Mouse (Mus musculus): ENCODE data around the gene Layn.

The Layn gene

GRCm38 (mm10) chr9:51076979-51077315 is at the start of gene Layn:
Gene Layn (minus strand): TSS chr9:51077094.
- DNase-seq: peak; percentile 94

GRCm38 (mm10) chr9:51114767-51115166 is 37.9 kb upstream of the Layn start:
- no peak for DNase-seq

- no peak for DNase-seq
Measured at GRCm38 (mm10) chr9:51105751-51106150, 28.9 kb upstream of the Layn start.

GRCm38 (mm10) chr9:51103808-51104514 is 27.1 kb upstream of the Layn start:
- peak; percentile 32 for DNase-seq

- DNase-seq: peak; percentile 46
Measured at GRCm38 (mm10) chr9:51102963-51103807, 26.3 kb upstream of the Layn start.

GRCm38 (mm10) chr9:51101756-51102425 is 25.0 kb upstream of the Layn start, which contains the start of gene 4833427G06Rik:
Gene 4833427G06Rik (minus strand): TSS chr9:51102078.
- peak; percentile 42 for DNase-seq

- DNase-seq: no peak
Measured at GRCm38 (mm10) chr9:51096306-51096705, 19.4 kb upstream of the Layn start.

- DNase-seq: no peak
Measured at GRCm38 (mm10) chr9:51093697-51094096, 16.8 kb upstream of the Layn start.

GRCm38 (mm10) chr9:51081614-51082013 is 4.7 kb upstream of the Layn start:
- no peak for DNase-seq

GRCm38 (mm10) chr9:51076300-51076978 is 455 bp downstream of the Layn start:
- DNase-seq: peak; percentile 24

- DNase-seq: peak; percentile 50
Measured at GRCm38 (mm10) chr9:51075780-51076179, 1.1 kb downstream of the Layn start.

GRCm38 (mm10) chr9:51070801-51071200 is 6.1 kb downstream of the Layn start:
- no peak for DNase-seq

GRCm38 (mm10) chr9:51068202-51068601 is 8.7 kb downstream of the Layn start:
- no peak for DNase-seq

GRCm38 (mm10) chr9:51060601-51061000 is 16.3 kb downstream of the Layn start, which contains the start of gene Btg4:
Gene Btg4 (plus strand): TSS chr9:51060901.
- no peak for DNase-seq

- no peak for DNase-seq
Measured at GRCm38 (mm10) chr9:51058951-51059521, 17.9 kb downstream of the Layn start.

- DNase-seq: no peak
Measured at GRCm38 (mm10) chr9:51056360-51057324, 20.3 kb downstream of the Layn start.

- peak; percentile 47 for DNase-seq
Measured at GRCm38 (mm10) chr9:51052180-51052579, 24.7 kb downstream of the Layn start.

- DNase-seq: no peak
Measured at GRCm38 (mm10) chr9:51042136-51042535, 34.8 kb downstream of the Layn start.

- no peak for DNase-seq
Measured at GRCm38 (mm10) chr9:51041491-51041980, 35.4 kb downstream of the Layn start.

- no peak for DNase-seq
Measured at GRCm38 (mm10) chr9:51032785-51033529, 43.9 kb downstream of the Layn start.

Measured in lung, postnatal 36 days (tissue).